ENCODE assay signal across 13 mouse cellular contexts in genomic region chr10:17559980-17560379, GRCm38 (mm10).
DNase-seq lines count a peak whose midpoint lies in the region; ATAC-seq and TF ChIP-seq lines count a peak whose summit lies in the region.
"Had no signal": no experiment of that assay in that cellular context is flagged by ENCODE, and none has a peak within 500 bp of the region (broad histone marks: within the 10 kb centered on the region; RNA-seq: fewer than 3 reads in every experiment).

No protein-coding gene starts in this region.

- no peaks in the 10 kb centered on the region for H3K36me3 ChIP-seq in intestine, embryonic 15.5 days
- no peaks in the 10 kb centered on the region for H3K36me3 ChIP-seq in intestine, postnatal 0 days (ENCODE audit: control insufficient read depth, insufficient read depth)
- no peaks in the 10 kb centered on the region for H3K36me3 ChIP-seq in midbrain, postnatal 0 days (ENCODE audit: insufficient read depth, low read length)
- no peaks in the 10 kb centered on the region for H3K36me3 ChIP-seq in midbrain, embryonic 16.5 days (ENCODE audit: control insufficient read depth, insufficient read depth, low read length)
- H3K36me3 ChIP-seq in heart, embryonic 12.5 days = no peaks in the 10 kb centered on the region
- H3K36me3 ChIP-seq in stomach, embryonic 16.5 days (ENCODE audit: control insufficient read depth, insufficient read depth, low read length) = no peaks in the 10 kb centered on the region
- H3K36me3 ChIP-seq: embryonic facial prominence, embryonic 13.5 days; hindbrain, embryonic 12.5 days; neural tube, embryonic 13.5 days had no signal

- H3K27me3 ChIP-seq in intestine, embryonic 15.5 days (replicated peaks) = no peaks in the 10 kb centered on the region
- no peaks in the 10 kb centered on the region for H3K27me3 ChIP-seq in intestine, postnatal 0 days (replicated peaks; ENCODE audit: control insufficient read depth, insufficient read depth, low read length)
- no peaks in the 10 kb centered on the region for H3K27me3 ChIP-seq in midbrain, postnatal 0 days (ENCODE audit: insufficient read depth, low read length)
- H3K27me3 ChIP-seq in midbrain, embryonic 16.5 days (ENCODE audit: control insufficient read depth, insufficient read depth, low read depth, low read length) = no peaks in the 10 kb centered on the region
- H3K27me3 ChIP-seq in heart, embryonic 12.5 days (replicated peaks) = no peaks in the 10 kb centered on the region
- H3K27me3 ChIP-seq in stomach, embryonic 16.5 days (ENCODE audit: control insufficient read depth, insufficient read depth, low read length) = no peaks in the 10 kb centered on the region
- H3K27me3 ChIP-seq: embryonic facial prominence, embryonic 13.5 days; hindbrain, embryonic 12.5 days; neural tube, embryonic 13.5 days had no signal

- H3K4me3 ChIP-seq in intestine, embryonic 15.5 days (replicated peaks) = no peak overlapping the region
- H3K4me3 ChIP-seq in intestine, postnatal 0 days (ENCODE audit: low read depth, low read length) = no peak overlapping the region
- no peak overlapping the region for H3K4me3 ChIP-seq in midbrain, postnatal 0 days (ENCODE audit: low read depth, low read length)
- H3K4me3 ChIP-seq in midbrain, embryonic 16.5 days (ENCODE audit: low read depth, low read length) = no peak overlapping the region
- no peak overlapping the region for H3K4me3 ChIP-seq in heart, embryonic 12.5 days
- H3K4me3 ChIP-seq in stomach, embryonic 16.5 days (replicated peaks; ENCODE audit: low read length) = no peak overlapping the region
- H3K4me3 ChIP-seq: embryonic facial prominence, embryonic 13.5 days; hindbrain, embryonic 12.5 days; neural tube, embryonic 13.5 days had no signal

- no peaks in the 10 kb centered on the region for H3K9me3 ChIP-seq in intestine, embryonic 15.5 days
- no peaks in the 10 kb centered on the region for H3K9me3 ChIP-seq in intestine, postnatal 0 days (ENCODE audit: control insufficient read depth)
- no peaks in the 10 kb centered on the region for H3K9me3 ChIP-seq in midbrain, postnatal 0 days (ENCODE audit: low read length)
- H3K9me3 ChIP-seq in midbrain, embryonic 16.5 days (replicated peaks; ENCODE audit: control insufficient read depth, low read length, poor library complexity, severe bottlenecking) = no peaks in the 10 kb centered on the region
- H3K9me3 ChIP-seq in heart, embryonic 12.5 days (replicated peaks) = no peaks in the 10 kb centered on the region
- no peaks in the 10 kb centered on the region for H3K9me3 ChIP-seq in stomach, embryonic 16.5 days (replicated peaks; ENCODE audit: control insufficient read depth, low read length)
- H3K9me3 ChIP-seq: embryonic facial prominence, embryonic 13.5 days; hindbrain, embryonic 12.5 days; neural tube, embryonic 13.5 days had no signal

- H3K4me2 ChIP-seq in intestine, embryonic 15.5 days (replicated peaks) = no peak overlapping the region
- H3K4me2 ChIP-seq in intestine, postnatal 0 days (replicated peaks; ENCODE audit: low read depth) = no peak overlapping the region
- no peak overlapping the region for H3K4me2 ChIP-seq in midbrain, postnatal 0 days (ENCODE audit: low read depth, low read length, poor library complexity, severe bottlenecking)
- no peak overlapping the region for H3K4me2 ChIP-seq in midbrain, embryonic 16.5 days (ENCODE audit: low read length)
- no peak overlapping the region for H3K4me2 ChIP-seq in heart, embryonic 12.5 days
- no peak overlapping the region for H3K4me2 ChIP-seq in stomach, embryonic 16.5 days (ENCODE audit: low read depth, low read length)
- H3K4me2 ChIP-seq: embryonic facial prominence, embryonic 13.5 days; hindbrain, embryonic 12.5 days; neural tube, embryonic 13.5 days had no signal

- 0 out of 2 replicates have a peak overlapping the region, but pooled peaks have one; percentile 11 for H3K27ac ChIP-seq in intestine, embryonic 15.5 days
- H3K27ac ChIP-seq in intestine, postnatal 0 days (ENCODE audit: low read depth, low read length) = no peak overlapping the region
- H3K27ac ChIP-seq in midbrain, postnatal 0 days (ENCODE audit: low read depth, low read length) = no peak overlapping the region
- H3K27ac ChIP-seq in midbrain, embryonic 16.5 days (ENCODE audit: low read length) = no peak overlapping the region
- peak overlapping the region; percentile 15; the same call in 1 of the 2 replicates for H3K27ac ChIP-seq in heart, embryonic 12.5 days (ENCODE audit: poor library complexity, severe bottlenecking)
- H3K27ac ChIP-seq in stomach, embryonic 16.5 days (ENCODE audit: low read length) = peak overlapping the region; percentile 68
- H3K27ac ChIP-seq: embryonic facial prominence, embryonic 13.5 days; hindbrain, embryonic 12.5 days; neural tube, embryonic 13.5 days had no signal

- no peak for TF ChIP-seq CTCF in intestine, postnatal 0 days (IDR thresholded peaks at IDR 0.05; ENCODE audit: low read depth)
- TF ChIP-seq CTCF in midbrain, postnatal 0 days (IDR thresholded peaks at IDR 0.05) = no peak

- peak; percentile 7 for DNase-seq in midbrain, postnatal 0 days (ENCODE audit: low spot score)
- DNase-seq in urinary bladder, postnatal 25 days (ENCODE audit: low spot score) = no peak
- DNase-seq: adrenal gland, adult 2 months; cerebellum, adult 2 months; lung, postnatal 4 days had no signal

- no peak for ATAC-seq in intestine, embryonic 15.5 days
- no peak for ATAC-seq in intestine, postnatal 0 days
- no peak for ATAC-seq in midbrain, postnatal 0 days (ENCODE audit: low FRiP score)
- ATAC-seq in midbrain, embryonic 16.5 days = no peak
- ATAC-seq in heart, embryonic 12.5 days (ENCODE audit: insufficient number of reproducible peaks, low FRiP score) = no peak
- ATAC-seq in stomach, embryonic 16.5 days (ENCODE audit: insufficient read depth, low FRiP score) = peak; percentile 42; the same call in 1 of the 2 replicates

- H3K9ac ChIP-seq in intestine, embryonic 15.5 days = no peak overlapping the region
- no peak overlapping the region for H3K9ac ChIP-seq in intestine, postnatal 0 days (ENCODE audit: low read depth, low read length)
- H3K9ac ChIP-seq in midbrain, postnatal 0 days (replicated peaks; ENCODE audit: low read length, poor library complexity, severe bottlenecking) = no peak overlapping the region
- no peak overlapping the region for H3K9ac ChIP-seq in midbrain, embryonic 16.5 days (ENCODE audit: low read depth, low read length)
- no peak overlapping the region for H3K9ac ChIP-seq in heart, embryonic 12.5 days
- H3K9ac ChIP-seq in stomach, embryonic 16.5 days (ENCODE audit: low read length) = no peak overlapping the region
- H3K9ac ChIP-seq: embryonic facial prominence, embryonic 13.5 days; hindbrain, embryonic 12.5 days; neural tube, embryonic 13.5 days had no signal

- 44% methylated on average over 3 of the region's 3 CpGs for WGBS in intestine, embryonic 15.5 days
- 55% methylated on average over 3 of the region's 3 CpGs for WGBS in intestine, postnatal 0 days
- 19% methylated on average over 3 of the region's 3 CpGs for WGBS in midbrain, postnatal 0 days
- WGBS in midbrain, embryonic 16.5 days = 17% methylated on average over 3 of the region's 3 CpGs
- 35% methylated on average over 3 of the region's 3 CpGs for WGBS in heart, embryonic 12.5 days
- WGBS in stomach, embryonic 16.5 days = 35% methylated on average over 3 of the region's 3 CpGs

- peaks cover 8% of the 10 kb centered on the region for H3K4me1 ChIP-seq in intestine, embryonic 15.5 days (replicated peaks)
- no peaks in the 10 kb centered on the region for H3K4me1 ChIP-seq in intestine, postnatal 0 days (replicated peaks; ENCODE audit: control insufficient read depth, insufficient read depth, low read length)
- no peaks in the 10 kb centered on the region for H3K4me1 ChIP-seq in midbrain, postnatal 0 days (ENCODE audit: insufficient read depth, low read length)
- H3K4me1 ChIP-seq in midbrain, embryonic 16.5 days (ENCODE audit: control insufficient read depth, insufficient read depth, low read length) = peaks cover 3% of the 10 kb centered on the region; the same call in 1 of the 2 replicates
- peaks cover 30% of the 10 kb centered on the region for H3K4me1 ChIP-seq in heart, embryonic 12.5 days (replicated peaks)
- peaks cover 21% of the 10 kb centered on the region; the same call in 1 of the 2 replicates for H3K4me1 ChIP-seq in stomach, embryonic 16.5 days (ENCODE audit: control insufficient read depth, insufficient read depth, low read length)
- H3K4me1 ChIP-seq: hindbrain, embryonic 12.5 days had no signal

Comparison
In these comparisons a context has a peak if more than half of its experiments do, and no peak if none do; other contexts are left out.
1. H3K27ac ChIP-seq: peak in intestine, embryonic 15.5 days (single experiment), heart, embryonic 12.5 days (single experiment) and stomach, embryonic 16.5 days (single experiment); none in intestine, postnatal 0 days (single experiment), midbrain, postnatal 0 days (single experiment) and midbrain, embryonic 16.5 days (single experiment).